Mouse (Mus musculus): ENCODE measurements around the gene Rufy4.
"Not testable (repeated sequence)": the region's sequence is repeated elsewhere in the genome, so short reads cannot be mapped to it uniquely, and the experiment has no call there.

Rufy4 gene

GRCm38 (mm10) chr1:74150101-74150500 lies 24.8 kb downstream of the Rufy4 start:
- DNase-seq (ENCODE audit: low read depth) = no peak

- no peak for DNase-seq (ENCODE audit: low read depth)
Observed at GRCm38 (mm10) chr1:74151091-74151490, 25.8 kb downstream of the Rufy4 start.

- DNase-seq (ENCODE audit: low read depth) = no peak
Observed at GRCm38 (mm10) chr1:74153461-74154184, 28.3 kb downstream of the Rufy4 start, which contains the start of gene Cxcr2. TSS of gene Cxcr2 (plus strand) at chr1:74153989.

- DNase-seq (ENCODE audit: low read depth) = no peak
Observed at GRCm38 (mm10) chr1:74155435-74156012, 30.2 kb downstream of the Rufy4 start.

GRCm38 (mm10) chr1:74156381-74156910 lies 31.1 kb downstream of the Rufy4 start:
- DNase-seq (ENCODE audit: low read depth) = no peak

GRCm38 (mm10) chr1:74159613-74160012 lies 34.3 kb downstream of the Rufy4 start:
- DNase-seq (ENCODE audit: low read depth) = not testable (repeated sequence)

GRCm38 (mm10) chr1:74160036-74160435 lies 34.7 kb downstream of the Rufy4 start:
- no peak for DNase-seq (ENCODE audit: low read depth)

GRCm38 (mm10) chr1:74167136-74167535 lies 41.8 kb downstream of the Rufy4 start:
- DNase-seq (ENCODE audit: low read depth) = no peak

- no peak for DNase-seq (ENCODE audit: low read depth)
Observed at GRCm38 (mm10) chr1:74169721-74170120, 44.4 kb downstream of the Rufy4 start.

- DNase-seq (ENCODE audit: low read depth) = no peak
Observed at GRCm38 (mm10) chr1:74172722-74173121, 47.4 kb downstream of the Rufy4 start.

- no peak for DNase-seq (ENCODE audit: low read depth)
Observed at GRCm38 (mm10) chr1:74175731-74176130, 50.4 kb downstream of the Rufy4 start.

GRCm38 (mm10) chr1:74178618-74179017 lies 53.3 kb downstream of the Rufy4 start:
- DNase-seq (ENCODE audit: low read depth) = peak; percentile 50

- DNase-seq (ENCODE audit: low read depth) = peak; percentile 34
Observed at GRCm38 (mm10) chr1:74179624-74180408, 54.5 kb downstream of the Rufy4 start.

GRCm38 (mm10) chr1:74181462-74181861 lies 56.1 kb downstream of the Rufy4 start:
- no peak for DNase-seq (ENCODE audit: low read depth)

- peak; percentile 30 for DNase-seq (ENCODE audit: low read depth)
Observed at GRCm38 (mm10) chr1:74183006-74183405, 57.7 kb downstream of the Rufy4 start.

- no peak for DNase-seq (ENCODE audit: low read depth)
Observed at GRCm38 (mm10) chr1:74190471-74190870, 65.1 kb downstream of the Rufy4 start.

- no peak for DNase-seq (ENCODE audit: low read depth)
Observed at GRCm38 (mm10) chr1:74192711-74193110, 67.4 kb downstream of the Rufy4 start.

GRCm38 (mm10) chr1:74194445-74194844 lies 69.1 kb downstream of the Rufy4 start, which contains the start of gene Cxcr1:
TSS of gene Cxcr1 (minus strand) at chr1:74194631.
- peak; percentile 57 for DNase-seq (ENCODE audit: low read depth)

GRCm38 (mm10) chr1:74195961-74196360 lies 70.6 kb downstream of the Rufy4 start:
- DNase-seq (ENCODE audit: low read depth) = peak; percentile 80

GRCm38 (mm10) chr1:74196621-74197419 lies 71.5 kb downstream of the Rufy4 start:
- DNase-seq (ENCODE audit: low read depth) = no peak
